Mouse (Mus musculus): ENCODE results near the gene Cyp17a1. TPM values are rescaled to one million over a fixed set of nuclear protein-coding genes. Genes with fewer than 3 reads are reported as not detected.
A peak's percentile ranks its signal among the peaks of the same experiment; 100 is the strongest.

Gene Cyp17a1
- polyA plus RNA-seq, 1 experiment from 2014 or later: not detected

GRCm38 (mm10) chr19:46696482-46696881 is 23.5 kb upstream of the Cyp17a1 start:
- H3K36me3 ChIP-seq (ENCODE audit: insufficient read depth, low read length): no peaks in the 10 kb centered on the region
- ATAC-seq (replicated peaks; ENCODE audit: low FRiP score, low read depth) (no peak), DNase-seq (ENCODE audit: low spot score) (no peak)
- no peak overlapping the region for H3K9ac ChIP-seq (ENCODE audit: low read depth, low read length)
- 94% methylated on average over 8 of the region's 8 CpGs for WGBS
- H3K9me3 ChIP-seq (replicated peaks; ENCODE audit: low read length): no peaks in the 10 kb centered on the region
- H3K27me3 ChIP-seq (ENCODE audit: insufficient read depth, low read length): no peaks in the 10 kb centered on the region
- H3K27ac ChIP-seq: no peak overlapping the region
- no peak overlapping the region for H3K4me3 ChIP-seq (replicated peaks; ENCODE audit: low read depth, low read length)
- H3K4me1 ChIP-seq (replicated peaks; ENCODE audit: insufficient read depth, low read length): no peaks in the 10 kb centered on the region
- no peak overlapping the region for H3K4me2 ChIP-seq (ENCODE audit: low read length)
- no peak for TF ChIP-seq CTCF (IDR thresholded peaks at IDR 0.05; ENCODE audit: low read depth)

GRCm38 (mm10) chr19:46693146-46693545 is 20.2 kb upstream of the Cyp17a1 start:
- H3K27me3 ChIP-seq (ENCODE audit: insufficient read depth, low read length): no peaks in the 10 kb centered on the region
- no peak overlapping the region for H3K27ac ChIP-seq
- H3K4me3 ChIP-seq (replicated peaks; ENCODE audit: low read depth, low read length): no peak overlapping the region
- DNase-seq (ENCODE audit: low spot score): no peak
- H3K9me3 ChIP-seq (replicated peaks; ENCODE audit: low read length): no peaks in the 10 kb centered on the region
- H3K4me2 ChIP-seq (ENCODE audit: low read length): no peak overlapping the region
- WGBS: 86% methylated on average over 4 of the region's 4 CpGs
- peaks cover 6% of the 10 kb centered on the region; the same call in 1 of the 2 replicates for H3K4me1 ChIP-seq (replicated peaks; ENCODE audit: insufficient read depth, low read length)
- no peak overlapping the region for H3K9ac ChIP-seq (ENCODE audit: low read depth, low read length)
- no peaks in the 10 kb centered on the region for H3K36me3 ChIP-seq (ENCODE audit: insufficient read depth, low read length)
- TF ChIP-seq CTCF (IDR thresholded peaks at IDR 0.05; ENCODE audit: low read depth): no peak
- ATAC-seq (replicated peaks; ENCODE audit: low FRiP score, low read depth): no peak

GRCm38 (mm10) chr19:46691078-46691477 is 18.1 kb upstream of the Cyp17a1 start:
- Histone ChIP-seq H3K27ac (no peak overlapping the region), H3K9ac (ENCODE audit: low read depth, low read length) (no peak overlapping the region), H3K4me2 (ENCODE audit: low read length) (no peak overlapping the region), H3K9me3 (replicated peaks; ENCODE audit: low read length) (no peaks in the 10 kb centered on the region), H3K4me3 (replicated peaks; ENCODE audit: low read depth, low read length) (no peak overlapping the region), H3K4me1 (replicated peaks; ENCODE audit: insufficient read depth, low read length) (peaks cover 6% of the 10 kb centered on the region; the same call in 1 of the 2 replicates), H3K27me3 (ENCODE audit: insufficient read depth, low read length) (no peaks in the 10 kb centered on the region), H3K36me3 (ENCODE audit: insufficient read depth, low read length) (no peaks in the 10 kb centered on the region)
- WGBS: 57% methylated on average over 2 of the region's 2 CpGs
- no peak for TF ChIP-seq CTCF (IDR thresholded peaks at IDR 0.05; ENCODE audit: low read depth)
- DNase-seq (ENCODE audit: low spot score): no peak
- no peak for ATAC-seq (replicated peaks; ENCODE audit: low FRiP score, low read depth)

GRCm38 (mm10) chr19:46690387-46690786 is 17.4 kb upstream of the Cyp17a1 start:
- no peaks in the 10 kb centered on the region for H3K36me3 ChIP-seq (ENCODE audit: insufficient read depth, low read length)
- H3K9me3 ChIP-seq (replicated peaks; ENCODE audit: low read length): no peaks in the 10 kb centered on the region
- H3K9ac ChIP-seq (ENCODE audit: low read depth, low read length): peak overlapping the region; percentile 90
- no peak for ATAC-seq (replicated peaks; ENCODE audit: low FRiP score, low read depth)
- H3K27ac ChIP-seq: no peak overlapping the region
- no peaks in the 10 kb centered on the region for H3K27me3 ChIP-seq (ENCODE audit: insufficient read depth, low read length)
- no peak for DNase-seq (ENCODE audit: low spot score)
- H3K4me2 ChIP-seq (ENCODE audit: low read length): peak overlapping the region; percentile 63
- peaks cover 6% of the 10 kb centered on the region; the same call in 1 of the 2 replicates for H3K4me1 ChIP-seq (replicated peaks; ENCODE audit: insufficient read depth, low read length)
- no peak for TF ChIP-seq CTCF (IDR thresholded peaks at IDR 0.05; ENCODE audit: low read depth)
- H3K4me3 ChIP-seq (replicated peaks; ENCODE audit: low read depth, low read length): peak overlapping the region; percentile 75
- 78% methylated on average over 11 of the region's 11 CpGs for whole genome bisulfite sequencing

GRCm38 (mm10) chr19:46689460-46690372 is 16.7 kb upstream of the Cyp17a1 start, which contains the start of gene Borcs7:
TSS of gene Borcs7 (plus strand) at chr19:46689906.
- WGBS: 3% methylated on average over 44 of the region's 44 CpGs

GRCm38 (mm10) chr19:46679720-46680383 is 6.9 kb upstream of the Cyp17a1 start:
- 61% methylated on average over 12 of the region's 12 CpGs for WGBS
- no peak for ATAC-seq (replicated peaks; ENCODE audit: low FRiP score, low read depth)
- Histone ChIP-seq H3K9me3 (replicated peaks; ENCODE audit: low read length) (no peaks in the 10 kb centered on the region), H3K36me3 (ENCODE audit: insufficient read depth, low read length) (no peaks in the 10 kb centered on the region), H3K4me3 (replicated peaks; ENCODE audit: low read depth, low read length) (no peak overlapping the region), H3K4me1 (replicated peaks; ENCODE audit: insufficient read depth, low read length) (no peaks in the 10 kb centered on the region), H3K27me3 (ENCODE audit: insufficient read depth, low read length) (no peaks in the 10 kb centered on the region), H3K27ac (no peak overlapping the region), H3K9ac (ENCODE audit: low read depth, low read length) (no peak overlapping the region), H3K4me2 (ENCODE audit: low read length) (no peak overlapping the region)
- DNase-seq (ENCODE audit: low spot score): no peak
- no peak for TF ChIP-seq CTCF (IDR thresholded peaks at IDR 0.05; ENCODE audit: low read depth)

More at GRCm38 (mm10) chr19:46689460-46690372, 16.7 kb upstream of the Cyp17a1 start, which contains the start of gene Borcs7:
- DNase-seq (ENCODE audit: low spot score): peak; percentile 91
- H3K4me1 ChIP-seq (replicated peaks; ENCODE audit: insufficient read depth, low read length): peaks cover 6% of the 10 kb centered on the region; the same call in 1 of the 2 replicates
- ATAC-seq (replicated peaks; ENCODE audit: low FRiP score, low read depth): peak; percentile 90
- no peak for TF ChIP-seq CTCF (IDR thresholded peaks at IDR 0.05; ENCODE audit: low read depth)
- H3K4me3 ChIP-seq (replicated peaks; ENCODE audit: low read depth, low read length): peak within 1 kb of the TSS; percentile 75
- H3K4me2 ChIP-seq (ENCODE audit: low read length): peak within 1 kb of the TSS; percentile 63
- H3K27ac ChIP-seq: peak within 1 kb of the TSS; percentile 70; the same call in 1 of the 2 replicates
- H3K27me3 ChIP-seq (ENCODE audit: insufficient read depth, low read length): no peaks in the 10 kb centered on the region
- H3K9ac ChIP-seq (ENCODE audit: low read depth, low read length): peak within 1 kb of the TSS; percentile 90
- no peaks in the 10 kb centered on the region for H3K36me3 ChIP-seq (ENCODE audit: insufficient read depth, low read length)
- no peaks in the 10 kb centered on the region for H3K9me3 ChIP-seq (replicated peaks; ENCODE audit: low read length)

Measured in kidney, postnatal 0 days (tissue).